Mouse (Mus musculus): ENCODE measurements around the gene Gm11985. TPM values are rescaled to one million over a fixed set of nuclear protein-coding genes. Genes with fewer than 3 reads are reported as not detected.

Gene Gm11985
- polyA plus RNA-seq, 1 experiment from 2014 or later: not detected

DNA sequence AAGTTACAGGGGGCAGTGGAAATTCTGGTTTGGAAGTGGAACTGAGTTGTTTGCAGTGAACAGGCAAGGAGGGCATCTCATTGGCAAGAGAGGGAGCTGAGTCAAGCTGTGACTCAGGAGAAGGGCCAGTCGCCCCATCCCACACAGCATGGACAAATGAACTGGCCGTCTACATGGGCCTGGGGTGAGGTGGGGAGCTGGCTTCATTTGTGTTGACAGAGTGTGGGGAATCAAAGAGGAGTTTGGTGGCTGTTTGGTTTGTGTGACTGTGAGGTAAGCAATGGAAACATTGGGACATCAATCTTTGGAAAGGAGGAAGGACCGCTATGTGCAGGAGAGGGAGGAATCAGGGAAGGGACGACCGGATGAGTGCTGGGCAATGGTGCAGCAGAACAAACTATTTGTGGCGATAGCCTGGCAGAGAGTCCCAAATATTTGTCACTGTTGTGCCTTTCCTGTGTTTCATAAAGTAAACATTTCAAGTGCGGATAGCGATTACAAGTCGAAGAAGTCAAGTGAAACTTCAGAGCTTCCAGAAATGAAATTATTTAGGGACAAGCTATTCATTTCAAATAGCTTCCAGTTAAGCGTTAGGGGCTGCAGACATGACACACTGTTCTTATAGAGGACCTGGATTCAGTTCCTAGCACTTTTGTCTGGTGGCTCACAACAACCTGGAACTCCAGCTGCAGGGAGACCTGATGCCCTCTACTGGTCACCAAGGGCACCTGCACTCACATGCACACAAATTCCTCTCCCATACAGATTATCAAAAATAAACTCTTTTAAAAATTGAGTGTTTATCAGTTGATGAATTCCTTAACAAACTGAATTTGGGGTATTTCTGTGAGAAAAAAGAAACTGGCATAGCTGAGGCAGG lies 6.3 kb upstream of the Gm11985 start:
- H3K27ac ChIP-seq: no peak overlapping the region
- 94% methylated on average over 10 of the region's 10 CpGs for WGBS (ENCODE audit: missing documents)
- no peaks in the 10 kb centered on the region for H3K79me2 ChIP-seq (ENCODE audit: inconsistent target)
- H3K36me3 ChIP-seq (ENCODE audit: inconsistent target): no peaks in the 10 kb centered on the region
- no peak overlapping the region for H3K4me3 ChIP-seq (ENCODE audit: inconsistent target)

DNA sequence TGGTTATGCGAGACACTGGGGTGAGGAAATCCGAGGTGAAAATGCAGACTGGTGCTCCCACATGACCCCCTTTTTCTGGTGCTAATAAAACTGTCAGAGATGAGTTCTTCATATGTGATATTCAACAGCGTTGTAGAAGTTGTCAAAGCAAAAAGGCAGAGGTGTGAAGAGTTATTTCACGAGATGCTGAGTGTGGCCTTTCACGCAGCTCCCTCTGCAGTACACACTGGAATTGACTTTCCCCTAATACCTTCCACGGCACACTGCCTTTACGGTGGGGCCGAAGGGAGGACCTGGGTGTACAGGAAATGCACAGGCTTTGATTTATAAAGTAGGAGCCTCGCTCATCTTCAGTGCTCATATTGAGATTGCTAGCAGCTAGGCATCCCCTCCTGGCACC lies 4.8 kb upstream of the Gm11985 start:
- Histone ChIP-seq H3K27ac (no peak overlapping the region), H3K36me3 (ENCODE audit: inconsistent target) (no peaks in the 10 kb centered on the region), H3K4me3 (ENCODE audit: inconsistent target) (no peak overlapping the region), H3K79me2 (ENCODE audit: inconsistent target) (no peaks in the 10 kb centered on the region)
- WGBS (ENCODE audit: missing documents): 70% methylated on average over 9 of the region's 9 CpGs

DNA sequence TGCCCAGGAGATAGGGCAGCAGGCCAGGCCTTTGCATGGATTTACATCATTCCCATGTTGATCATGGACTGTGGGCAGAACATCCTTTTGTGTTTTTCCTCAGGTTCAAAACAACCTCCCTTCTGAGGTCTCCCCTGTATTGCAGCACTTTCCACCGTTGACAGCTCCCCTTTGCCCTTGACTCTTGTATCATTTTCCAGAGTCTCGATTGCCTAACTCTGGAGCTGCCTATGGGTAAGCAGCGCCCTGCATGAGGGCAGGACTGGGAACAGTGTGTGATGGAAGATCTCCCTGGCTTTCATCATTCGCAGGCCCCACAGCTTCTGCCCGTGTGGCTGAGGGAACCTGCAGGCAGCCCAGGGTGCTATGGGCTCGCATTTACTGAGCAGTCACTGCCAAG lies 4.3 kb upstream of the Gm11985 start:
- H3K4me3 ChIP-seq (ENCODE audit: inconsistent target): no peak overlapping the region
- WGBS (ENCODE audit: missing documents): 67% methylated on average over 6 of the region's 6 CpGs
- no peak overlapping the region for H3K27ac ChIP-seq
- H3K79me2 ChIP-seq (ENCODE audit: inconsistent target): no peaks in the 10 kb centered on the region
- H3K36me3 ChIP-seq (ENCODE audit: inconsistent target): no peaks in the 10 kb centered on the region

DNA sequence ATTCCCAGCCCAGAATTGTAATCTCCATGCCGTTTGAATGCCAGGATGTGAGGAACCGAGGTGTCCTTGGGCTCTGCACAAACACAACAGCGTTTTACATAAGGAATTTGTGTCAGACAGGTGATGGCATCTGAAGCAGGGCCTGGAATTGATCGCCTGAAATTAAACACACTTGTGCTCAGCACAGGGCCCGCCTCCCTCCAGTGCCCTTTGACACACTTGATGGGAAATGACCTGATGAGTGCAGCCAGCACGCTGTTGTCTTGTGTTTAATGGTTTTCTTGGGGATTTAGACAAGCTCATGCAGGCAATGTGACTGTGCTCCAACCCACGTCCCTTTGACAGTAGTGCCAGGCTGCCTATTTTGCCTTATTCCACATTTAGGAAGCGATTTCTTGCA lies 897 bp downstream of the Gm11985 start:
- H3K4me3 ChIP-seq (ENCODE audit: inconsistent target): no peak overlapping the region
- H3K27ac ChIP-seq: no peak overlapping the region
- no peaks in the 10 kb centered on the region for H3K79me2 ChIP-seq (ENCODE audit: inconsistent target)
- 75% methylated on average over 7 of the region's 8 CpGs for WGBS (ENCODE audit: missing documents)
- H3K36me3 ChIP-seq (ENCODE audit: inconsistent target): no peaks in the 10 kb centered on the region

DNA sequence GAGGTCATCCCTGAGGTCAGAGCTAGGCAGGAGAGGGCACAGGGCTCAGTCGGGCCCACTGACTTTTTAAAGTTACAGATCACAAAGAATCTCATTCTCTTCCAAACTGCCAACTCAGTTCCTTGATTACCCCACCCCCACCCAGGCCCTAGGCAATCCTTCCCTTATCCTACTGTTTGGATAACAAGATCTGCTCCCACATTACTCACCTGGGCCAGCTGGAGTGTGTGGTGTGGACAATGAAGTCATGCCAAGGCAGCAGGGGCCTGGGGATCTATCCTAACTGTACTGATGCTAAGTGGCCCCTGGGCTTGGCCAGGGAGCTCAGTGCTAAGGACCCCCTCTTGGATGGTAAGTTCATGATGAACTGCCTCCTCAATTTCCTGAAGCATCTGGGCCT lies 3.9 kb downstream of the Gm11985 start:
- Histone ChIP-seq H3K79me2 (ENCODE audit: inconsistent target) (no peaks in the 10 kb centered on the region), H3K27ac (no peak overlapping the region), H3K4me3 (ENCODE audit: inconsistent target) (no peak overlapping the region), H3K36me3 (ENCODE audit: inconsistent target) (no peaks in the 10 kb centered on the region)
- WGBS (ENCODE audit: missing documents): 78% methylated on average over 1 of the region's 1 CpGs

DNA sequence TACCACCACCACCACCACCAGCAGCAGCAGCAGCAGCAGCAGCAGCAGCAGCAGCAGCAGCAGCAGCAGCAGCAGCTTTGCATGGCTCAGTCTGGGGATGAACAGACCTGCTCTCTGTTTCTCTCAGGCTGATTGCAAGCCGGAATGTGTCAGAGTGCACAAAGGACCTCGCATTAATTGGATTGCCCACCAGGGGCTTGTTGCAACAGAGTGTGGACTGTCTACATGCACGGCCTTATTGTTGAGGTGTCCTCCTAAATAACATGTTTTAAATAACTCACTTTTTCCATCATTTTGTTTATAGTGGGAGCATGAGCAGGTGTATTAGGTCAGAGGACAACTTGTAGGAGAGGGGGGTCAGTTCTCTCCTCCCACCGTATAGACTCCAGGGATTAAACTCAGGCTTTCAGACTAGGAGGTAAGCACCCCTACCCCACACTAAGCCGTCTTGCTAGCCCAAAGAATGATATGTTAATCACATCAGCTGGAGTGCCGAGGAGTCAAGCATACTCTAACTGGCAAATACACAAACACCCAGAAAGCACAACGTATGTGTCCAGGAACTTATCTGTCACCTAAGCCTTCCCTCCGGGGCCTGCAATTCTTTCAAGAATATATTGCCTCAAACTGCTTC lies 5.8 kb downstream of the Gm11985 start:
- H3K36me3 ChIP-seq (ENCODE audit: inconsistent target): no peaks in the 10 kb centered on the region
- WGBS (ENCODE audit: missing documents): 77% methylated on average over 8 of the region's 8 CpGs

DNA sequence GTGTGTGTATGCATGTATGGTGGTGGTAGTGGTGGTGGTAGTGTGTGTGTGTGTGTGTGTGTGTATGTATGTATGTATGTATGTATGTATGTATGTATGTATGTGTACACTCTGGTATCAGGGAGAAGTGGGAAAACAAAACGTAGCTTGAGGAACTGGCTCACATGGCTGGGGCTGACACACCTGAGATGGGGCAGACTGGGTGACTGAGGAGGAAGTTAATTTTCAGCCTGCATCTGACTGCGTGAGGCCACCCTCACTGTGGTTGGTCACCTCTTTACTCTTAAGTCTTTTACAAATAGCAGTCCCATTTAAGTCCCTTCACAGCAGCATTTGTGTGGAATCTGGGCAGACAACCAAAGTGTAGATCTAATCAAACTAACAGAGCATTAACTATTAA lies 9.1 kb downstream of the Gm11985 start:
- H3K36me3 ChIP-seq (ENCODE audit: inconsistent target): no peaks in the 10 kb centered on the region
- WGBS (ENCODE audit: missing documents): 34% methylated on average over 2 of the region's 2 CpGs
- no peaks in the 10 kb centered on the region for H3K79me2 ChIP-seq (ENCODE audit: inconsistent target)
- no peak overlapping the region for H3K27ac ChIP-seq
- no peak overlapping the region for H3K4me3 ChIP-seq (ENCODE audit: inconsistent target)

More for the DNA sequence above, 5.8 kb downstream of the Gm11985 start:
- H3K4me3 ChIP-seq (ENCODE audit: inconsistent target): no peak overlapping the region
- no peaks in the 10 kb centered on the region for H3K79me2 ChIP-seq (ENCODE audit: inconsistent target)
- H3K27ac ChIP-seq: no peak overlapping the region

DNA sequence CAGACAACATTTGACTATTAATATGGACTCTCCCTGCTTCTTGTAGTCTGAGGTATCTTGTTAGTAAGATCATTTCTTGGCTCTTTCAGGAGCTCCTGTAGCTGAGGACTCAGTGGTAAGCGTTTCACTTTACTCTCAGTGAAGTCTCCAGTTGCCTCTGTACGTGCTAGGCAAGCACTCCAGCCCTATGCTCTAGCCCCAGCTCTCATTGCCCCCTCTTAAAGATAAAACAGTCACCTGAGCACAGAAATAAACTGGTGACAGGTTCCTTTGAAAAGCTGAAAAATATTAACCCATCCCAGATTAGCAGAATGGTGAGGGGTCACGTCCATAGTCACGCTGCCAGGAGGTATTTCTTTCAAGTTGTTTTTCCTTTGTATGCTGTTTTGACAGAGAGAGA lies 9.6 kb downstream of the Gm11985 start:
- no peaks in the 10 kb centered on the region for H3K79me2 ChIP-seq (ENCODE audit: inconsistent target)
- 86% methylated on average over 4 of the region's 4 CpGs for WGBS (ENCODE audit: missing documents)
- no peaks in the 10 kb centered on the region for H3K36me3 ChIP-seq (ENCODE audit: inconsistent target)
- no peak overlapping the region for H3K4me3 ChIP-seq (ENCODE audit: inconsistent target)
- H3K27ac ChIP-seq: no peak overlapping the region

DNA sequence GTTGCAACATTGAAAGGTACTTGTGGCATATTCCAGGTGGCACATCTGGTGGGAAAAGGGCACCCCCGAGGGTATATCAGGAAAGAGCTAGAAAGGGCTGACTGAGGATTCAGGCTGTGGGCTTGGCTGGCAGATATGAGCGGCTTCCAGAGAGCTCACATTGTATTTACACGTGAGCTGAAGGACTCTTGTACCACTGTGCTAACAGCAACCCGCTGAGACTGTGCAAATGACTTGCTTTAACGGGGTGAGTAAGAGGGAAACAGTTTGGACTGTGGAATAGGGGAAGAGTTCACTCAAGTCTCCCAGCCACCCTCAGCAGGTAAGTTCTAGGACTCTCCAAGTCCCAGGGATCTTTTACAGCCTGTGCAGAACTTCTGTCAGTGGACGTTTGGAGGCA lies 14.7 kb downstream of the Gm11985 start:
- Histone ChIP-seq H3K4me3 (ENCODE audit: inconsistent target) (no peak overlapping the region), H3K36me3 (ENCODE audit: inconsistent target) (no peaks in the 10 kb centered on the region), H3K79me2 (ENCODE audit: inconsistent target) (no peaks in the 10 kb centered on the region), H3K27ac (no peak overlapping the region)
- 88% methylated on average over 6 of the region's 6 CpGs for WGBS (ENCODE audit: missing documents)

DNA sequence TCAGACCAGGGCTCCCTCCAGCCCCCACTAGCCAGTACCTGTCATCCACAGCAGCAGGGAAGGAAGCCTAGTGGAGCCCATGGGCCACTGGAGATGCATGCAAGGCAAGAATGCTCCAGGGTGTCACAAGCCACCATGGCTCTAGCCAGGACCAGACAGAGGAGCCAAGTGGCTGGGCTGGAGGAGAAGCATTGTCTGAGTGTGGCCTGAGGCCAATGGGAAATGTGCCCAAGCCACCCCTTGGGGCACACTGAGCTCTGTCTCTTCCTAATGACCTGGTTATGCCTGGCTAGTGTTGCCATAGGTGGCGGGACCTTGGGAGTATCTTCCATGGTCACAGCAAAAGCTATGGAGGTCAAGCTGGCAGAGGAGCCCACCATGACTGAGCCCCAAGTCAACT lies 18.7 kb downstream of the Gm11985 start:
- WGBS (ENCODE audit: missing documents): 90% methylated on average over 1 of the region's 1 CpGs
- Histone ChIP-seq H3K27ac (no peak overlapping the region), H3K4me3 (ENCODE audit: inconsistent target) (no peak overlapping the region), H3K79me2 (ENCODE audit: inconsistent target) (no peaks in the 10 kb centered on the region), H3K36me3 (ENCODE audit: inconsistent target) (no peaks in the 10 kb centered on the region)

DNA sequence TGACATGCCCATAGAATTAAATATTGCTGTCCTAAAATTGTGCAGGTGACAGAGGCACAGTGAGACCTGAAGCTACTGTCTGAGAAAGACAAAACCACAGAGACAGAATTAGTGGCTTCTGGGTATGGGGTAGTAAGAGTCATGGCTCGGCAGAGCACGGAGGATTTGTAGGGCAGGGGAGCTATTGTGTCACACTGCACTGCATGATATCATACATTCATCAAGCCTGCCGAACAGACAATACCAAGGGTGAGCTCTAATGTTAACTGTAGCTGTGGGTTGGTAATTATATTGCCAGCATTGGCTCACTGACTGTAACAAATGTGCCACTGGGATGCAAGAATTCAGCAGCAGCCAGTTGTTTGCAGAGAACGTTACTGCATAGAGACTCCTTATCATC lies 24.0 kb downstream of the Gm11985 start:
- 58% methylated on average over 4 of the region's 4 CpGs for WGBS (ENCODE audit: missing documents)
- H3K27ac ChIP-seq: no peak overlapping the region
- no peak overlapping the region for H3K4me3 ChIP-seq (ENCODE audit: inconsistent target)
- no peaks in the 10 kb centered on the region for H3K79me2 ChIP-seq (ENCODE audit: inconsistent target)
- no peaks in the 10 kb centered on the region for H3K36me3 ChIP-seq (ENCODE audit: inconsistent target)

DNA sequence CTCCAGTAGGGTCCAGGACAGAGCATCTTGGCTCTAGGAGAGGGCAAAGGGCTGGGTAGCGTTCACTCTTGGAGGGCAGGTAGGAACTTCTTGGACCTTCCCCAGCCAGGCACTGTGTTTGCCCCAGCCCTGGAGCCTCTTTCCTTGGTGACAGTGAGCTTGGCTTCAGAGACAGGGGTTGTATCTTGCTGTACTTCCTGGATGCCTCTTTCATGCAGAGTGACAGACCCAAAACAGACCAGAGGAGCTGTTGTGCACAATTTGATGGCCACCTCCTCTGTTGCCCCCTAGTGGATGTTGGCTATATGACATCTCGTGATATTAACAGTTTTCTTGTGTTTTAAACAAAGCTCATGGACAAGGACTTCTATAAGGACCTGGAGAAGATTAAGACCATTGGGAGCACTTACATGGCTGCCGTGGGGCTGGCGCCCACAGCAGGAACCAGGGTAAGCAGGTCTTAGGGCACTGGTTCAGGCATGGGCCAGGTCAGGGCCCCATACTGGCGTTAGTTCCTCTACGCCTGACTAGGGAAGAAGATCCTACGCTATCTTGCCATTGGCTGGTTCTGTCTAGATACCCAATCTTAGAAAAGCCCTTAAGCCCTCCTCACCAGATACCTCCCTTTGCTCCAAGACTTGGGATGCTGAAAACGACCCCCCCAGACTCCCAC lies 26.7 kb downstream of the Gm11985 start:
- no peaks in the 10 kb centered on the region for H3K79me2 ChIP-seq (ENCODE audit: inconsistent target)
- 82% methylated on average over 8 of the region's 8 CpGs for WGBS (ENCODE audit: missing documents)

DNA sequence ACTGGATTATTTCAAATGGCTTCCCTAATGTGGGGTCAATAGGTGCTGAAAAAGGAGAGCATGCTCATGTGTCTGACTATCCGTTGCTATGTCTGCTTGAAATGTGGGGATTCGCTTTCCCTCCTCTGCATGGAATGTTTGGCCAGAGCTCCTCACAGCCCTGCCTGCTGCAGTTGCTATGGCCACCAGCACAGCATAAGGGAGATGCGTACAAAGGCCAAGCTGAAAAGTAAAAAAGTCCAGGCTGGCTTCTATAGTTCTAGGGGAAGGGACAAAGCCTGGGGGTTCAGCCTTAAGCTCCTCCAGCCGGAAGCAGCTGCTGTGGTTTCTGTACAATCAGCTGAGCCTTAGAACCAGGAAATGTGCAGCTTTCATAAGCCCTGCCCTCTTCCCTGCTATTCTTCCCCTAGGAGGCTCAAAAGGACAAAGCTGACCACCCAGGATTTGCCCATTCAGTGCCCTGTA lies 27.7 kb downstream of the Gm11985 start:
- H3K27ac ChIP-seq: no peak overlapping the region
- no peaks in the 10 kb centered on the region for H3K36me3 ChIP-seq (ENCODE audit: inconsistent target)

More for the DNA sequence above, 26.7 kb downstream of the Gm11985 start:
- no peak overlapping the region for H3K4me3 ChIP-seq (ENCODE audit: inconsistent target)
- H3K36me3 ChIP-seq (ENCODE audit: inconsistent target): no peaks in the 10 kb centered on the region
- no peak overlapping the region for H3K27ac ChIP-seq

DNA sequence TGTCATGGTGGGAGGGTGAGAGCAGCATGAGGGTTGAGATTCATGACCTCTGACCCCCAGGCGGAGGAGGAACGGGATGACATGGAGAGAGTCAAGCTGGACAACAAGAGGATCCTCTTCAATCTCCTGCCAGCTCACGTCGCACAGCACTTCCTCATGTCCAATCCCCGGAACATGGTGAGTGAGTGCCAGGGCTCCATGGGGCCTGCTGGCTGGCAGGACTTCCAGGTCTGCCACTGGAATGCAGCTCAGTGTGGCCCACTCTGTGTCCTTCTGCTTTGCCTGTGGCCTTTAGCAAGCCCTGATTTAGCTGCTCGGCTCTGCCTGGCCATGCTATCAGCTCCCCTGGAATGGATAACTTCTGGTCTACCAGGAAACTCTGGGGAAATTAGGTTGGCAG lies 28.2 kb downstream of the Gm11985 start:
- no peaks in the 10 kb centered on the region for H3K36me3 ChIP-seq (ENCODE audit: inconsistent target)
- H3K4me3 ChIP-seq (ENCODE audit: inconsistent target): no peak overlapping the region
- 83% methylated on average over 6 of the region's 6 CpGs for WGBS (ENCODE audit: missing documents)
- no peaks in the 10 kb centered on the region for H3K79me2 ChIP-seq (ENCODE audit: inconsistent target)
- no peak overlapping the region for H3K27ac ChIP-seq

More for the DNA sequence above, 27.7 kb downstream of the Gm11985 start:
- 60% methylated on average over 4 of the region's 4 CpGs for WGBS (ENCODE audit: missing documents)
- Histone ChIP-seq H3K79me2 (ENCODE audit: inconsistent target) (no peaks in the 10 kb centered on the region), H3K4me3 (ENCODE audit: inconsistent target) (no peak overlapping the region)

DNA sequence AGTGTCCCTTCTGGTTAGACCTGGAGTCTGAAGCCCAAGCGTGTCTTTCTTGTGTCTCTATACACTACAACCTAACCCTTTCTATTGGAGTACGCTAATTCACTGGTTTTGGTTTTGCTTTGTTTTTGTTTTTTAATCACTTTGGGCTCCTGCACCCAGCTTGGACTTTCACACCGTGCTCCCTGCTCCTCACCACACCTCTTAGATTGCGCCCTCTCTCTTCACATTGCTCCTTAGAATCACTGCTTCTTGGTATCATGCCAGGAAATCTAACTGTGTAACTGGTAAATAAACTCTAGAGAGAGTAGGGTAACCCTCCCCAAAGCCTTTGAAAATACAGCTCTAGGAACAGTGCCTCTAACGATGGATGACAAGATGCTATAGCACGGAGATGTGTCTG lies 30.2 kb downstream of the Gm11985 start:
- no peaks in the 10 kb centered on the region for H3K79me2 ChIP-seq (ENCODE audit: inconsistent target)
- no peaks in the 10 kb centered on the region for H3K36me3 ChIP-seq (ENCODE audit: inconsistent target)
- WGBS (ENCODE audit: missing documents): 93% methylated on average over 6 of the region's 6 CpGs
- no peak overlapping the region for H3K4me3 ChIP-seq (ENCODE audit: inconsistent target)
- no peak overlapping the region for H3K27ac ChIP-seq

All from macrophage (primary cell).